Mouse (Mus musculus): Measurements from ENCODE around the gene Epha8. TPM values are rescaled to one million over a fixed set of nuclear protein-coding genes. Genes with fewer than 3 reads are reported as not detected.

Epha8 gene
- 0.24 and 0.38 TPM in 2 replicates for polyA plus RNA-seq (2012; rRNA removed)

GRCm38 (mm10) chr4:136956751-136957446 lies at the start of gene Epha8:
Epha8 (minus strand) TSS chr4:136956816.
- H3K27ac ChIP-seq (ENCODE audit: control insufficient read depth, insufficient read depth, low read length) = no peak within 1 kb of the TSS
- no peak within 1 kb of the TSS for H3K4me3 ChIP-seq (ENCODE audit: control insufficient read depth, insufficient read depth, low read length)
- no peaks in the 10 kb centered on the region for H3K4me1 ChIP-seq (replicated peaks; ENCODE audit: control insufficient read depth, insufficient read depth, low read length)
- WGBS = 12% methylated on average over 74 of the region's 75 CpGs
- peaks cover 10% of the 10 kb centered on the region for H3K27me3 ChIP-seq (ENCODE audit: control insufficient read depth, insufficient read depth, low read length)
- no peak for DNase-seq
- no peak for TF ChIP-seq POLR2A (IDR thresholded peaks at IDR 0.05; ENCODE audit: control insufficient read depth, extremely low read depth, insufficient read depth, low read length, poor library complexity)
- no peak for TF ChIP-seq CTCF (IDR thresholded peaks at IDR 0.05; ENCODE audit: borderline replicate concordance, control insufficient read depth, extremely low read depth, insufficient read depth, low read length, poor library complexity)
- no peaks in the 10 kb centered on the region for H3K36me3 ChIP-seq (ENCODE audit: control insufficient read depth, insufficient read depth, low read length)

- no peak overlapping the region for H3K27ac ChIP-seq (ENCODE audit: control insufficient read depth, insufficient read depth, low read length)
- H3K27me3 ChIP-seq (ENCODE audit: control insufficient read depth, insufficient read depth, low read length) = no peaks in the 10 kb centered on the region
- DNase-seq = no peak
- peaks cover 25% of the 10 kb centered on the region for H3K36me3 ChIP-seq (ENCODE audit: control insufficient read depth, insufficient read depth, low read length)
- TF ChIP-seq CTCF (IDR thresholded peaks at IDR 0.05; ENCODE audit: borderline replicate concordance, control insufficient read depth, extremely low read depth, insufficient read depth, low read length, poor library complexity) (no peak), POLR2A (IDR thresholded peaks at IDR 0.05; ENCODE audit: control insufficient read depth, extremely low read depth, insufficient read depth, low read length, poor library complexity) (no peak)
- H3K4me1 ChIP-seq (replicated peaks; ENCODE audit: control insufficient read depth, insufficient read depth, low read length) = no peaks in the 10 kb centered on the region
- 92% methylated on average over 3 of the region's 3 CpGs for WGBS
- no peak overlapping the region for H3K4me3 ChIP-seq (ENCODE audit: control insufficient read depth, insufficient read depth, low read length)
These were observed 45.2 kb upstream of the Epha8 start for GRCm38 (mm10) chr4:137001825-137002224.

- WGBS = 97% methylated on average over 7 of the region's 7 CpGs
- TF ChIP-seq CTCF (IDR thresholded peaks at IDR 0.05; ENCODE audit: borderline replicate concordance, control insufficient read depth, extremely low read depth, insufficient read depth, low read length, poor library complexity) (no peak), POLR2A (IDR thresholded peaks at IDR 0.05; ENCODE audit: control insufficient read depth, extremely low read depth, insufficient read depth, low read length, poor library complexity) (no peak)
These were observed 44.4 kb upstream of the Epha8 start for GRCm38 (mm10) chr4:137001020-137001419.

DNA sequence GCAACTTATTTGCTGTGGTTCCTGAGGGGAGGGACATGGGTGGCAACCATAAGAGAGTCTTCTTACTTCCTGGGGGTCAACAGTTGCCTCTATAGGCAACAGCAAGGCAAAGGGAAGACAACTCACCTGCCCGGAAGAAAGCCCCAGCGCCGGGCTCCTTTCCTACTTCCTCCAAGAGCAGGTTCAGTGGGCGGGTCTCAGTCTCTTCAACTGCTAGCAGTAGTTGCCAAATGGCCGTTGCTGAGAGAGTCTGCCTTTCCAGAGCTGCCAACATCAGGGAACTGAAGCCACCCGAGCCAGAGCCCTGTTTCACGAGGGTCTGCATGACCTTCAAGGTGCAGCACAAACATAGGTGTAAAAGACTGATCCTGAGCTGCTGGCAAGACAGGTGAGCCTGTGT lies 41.8 kb upstream of the Epha8 start:
- Histone ChIP-seq H3K4me3 (ENCODE audit: control insufficient read depth, insufficient read depth, low read length) (no peak overlapping the region), H3K36me3 (ENCODE audit: control insufficient read depth, insufficient read depth, low read length) (peaks cover 38% of the 10 kb centered on the region), H3K27ac (ENCODE audit: control insufficient read depth, insufficient read depth, low read length) (no peak overlapping the region), H3K27me3 (ENCODE audit: control insufficient read depth, insufficient read depth, low read length) (no peaks in the 10 kb centered on the region), H3K4me1 (replicated peaks; ENCODE audit: control insufficient read depth, insufficient read depth, low read length) (no peaks in the 10 kb centered on the region)
- DNase-seq = no peak
- 95% methylated on average over 7 of the region's 7 CpGs for WGBS
- TF ChIP-seq CTCF (IDR thresholded peaks at IDR 0.05; ENCODE audit: borderline replicate concordance, control insufficient read depth, extremely low read depth, insufficient read depth, low read length, poor library complexity) (no peak), POLR2A (IDR thresholded peaks at IDR 0.05; ENCODE audit: control insufficient read depth, extremely low read depth, insufficient read depth, low read length, poor library complexity) (no peak)

More at GRCm38 (mm10) chr4:137001020-137001419, 44.4 kb upstream of the Epha8 start:
- Histone ChIP-seq H3K4me3 (ENCODE audit: control insufficient read depth, insufficient read depth, low read length) (no peak overlapping the region), H3K27ac (ENCODE audit: control insufficient read depth, insufficient read depth, low read length) (no peak overlapping the region), H3K36me3 (ENCODE audit: control insufficient read depth, insufficient read depth, low read length) (peaks cover 27% of the 10 kb centered on the region), H3K27me3 (ENCODE audit: control insufficient read depth, insufficient read depth, low read length) (no peaks in the 10 kb centered on the region), H3K4me1 (replicated peaks; ENCODE audit: control insufficient read depth, insufficient read depth, low read length) (no peaks in the 10 kb centered on the region)
- no peak for DNase-seq

GRCm38 (mm10) chr4:136997723-136998345 lies 41.2 kb upstream of the Epha8 start:
- 97% methylated on average over 12 of the region's 12 CpGs for WGBS
- Histone ChIP-seq H3K27me3 (ENCODE audit: control insufficient read depth, insufficient read depth, low read length) (no peaks in the 10 kb centered on the region), H3K4me1 (replicated peaks; ENCODE audit: control insufficient read depth, insufficient read depth, low read length) (no peaks in the 10 kb centered on the region), H3K36me3 (ENCODE audit: control insufficient read depth, insufficient read depth, low read length) (peaks cover 38% of the 10 kb centered on the region), H3K4me3 (ENCODE audit: control insufficient read depth, insufficient read depth, low read length) (no peak overlapping the region), H3K27ac (ENCODE audit: control insufficient read depth, insufficient read depth, low read length) (no peak overlapping the region)
- TF ChIP-seq POLR2A (IDR thresholded peaks at IDR 0.05; ENCODE audit: control insufficient read depth, extremely low read depth, insufficient read depth, low read length, poor library complexity) (no peak), CTCF (IDR thresholded peaks at IDR 0.05; ENCODE audit: borderline replicate concordance, control insufficient read depth, extremely low read depth, insufficient read depth, low read length, poor library complexity) (no peak)
- DNase-seq = no peak

GRCm38 (mm10) chr4:136996933-136997332 lies 40.3 kb upstream of the Epha8 start:
- TF ChIP-seq POLR2A (IDR thresholded peaks at IDR 0.05; ENCODE audit: control insufficient read depth, extremely low read depth, insufficient read depth, low read length, poor library complexity) = no peak
- no peak for TF ChIP-seq CTCF (IDR thresholded peaks at IDR 0.05; ENCODE audit: borderline replicate concordance, control insufficient read depth, extremely low read depth, insufficient read depth, low read length, poor library complexity)
- no peak for DNase-seq
- Histone ChIP-seq H3K27me3 (ENCODE audit: control insufficient read depth, insufficient read depth, low read length) (no peaks in the 10 kb centered on the region), H3K27ac (ENCODE audit: control insufficient read depth, insufficient read depth, low read length) (no peak overlapping the region), H3K36me3 (ENCODE audit: control insufficient read depth, insufficient read depth, low read length) (peaks cover 38% of the 10 kb centered on the region), H3K4me3 (ENCODE audit: control insufficient read depth, insufficient read depth, low read length) (no peak overlapping the region), H3K4me1 (replicated peaks; ENCODE audit: control insufficient read depth, insufficient read depth, low read length) (no peaks in the 10 kb centered on the region)
- 94% methylated on average over 7 of the region's 7 CpGs for WGBS

Measured in thymus, adult 2 months (tissue).